Mouse (Mus musculus) neural tube, embryonic 10.5 days (tissue): ENCODE data around the gene Tfrc.
"Not testable (repeated sequence)": the region's sequence is repeated elsewhere in the genome, so short reads cannot be mapped to it uniquely, and the experiment has no call there.

Source experiments
- DNase-seq: peaks from one replicate; pipeline ENCODE4 v3.0.0-alpha.2; 2017; ENCODE audit warnings: low spot score; ENCODE audit errors: extremely low spot score

Tfrc gene

DNA sequence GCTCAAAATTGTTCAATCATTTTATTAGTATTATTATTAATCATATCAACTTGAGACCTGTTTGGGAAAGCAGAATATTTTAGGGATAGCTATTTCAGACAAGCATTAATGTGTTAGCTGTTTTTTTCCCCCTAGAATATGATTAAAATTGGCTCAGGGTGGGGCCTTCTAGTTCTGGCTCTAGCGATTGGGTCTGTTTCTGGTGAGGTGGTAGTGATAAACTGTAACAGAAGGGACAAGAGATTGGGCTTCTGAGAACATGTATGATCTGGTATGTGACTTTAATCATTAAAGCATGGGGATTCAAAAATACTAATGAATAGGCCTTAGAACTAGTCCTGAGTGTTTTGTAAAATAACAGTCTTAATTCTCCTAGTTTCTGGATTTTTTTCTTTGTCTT lies 3.3 kb downstream of the Tfrc start:
- no peak for DNase-seq

DNA sequence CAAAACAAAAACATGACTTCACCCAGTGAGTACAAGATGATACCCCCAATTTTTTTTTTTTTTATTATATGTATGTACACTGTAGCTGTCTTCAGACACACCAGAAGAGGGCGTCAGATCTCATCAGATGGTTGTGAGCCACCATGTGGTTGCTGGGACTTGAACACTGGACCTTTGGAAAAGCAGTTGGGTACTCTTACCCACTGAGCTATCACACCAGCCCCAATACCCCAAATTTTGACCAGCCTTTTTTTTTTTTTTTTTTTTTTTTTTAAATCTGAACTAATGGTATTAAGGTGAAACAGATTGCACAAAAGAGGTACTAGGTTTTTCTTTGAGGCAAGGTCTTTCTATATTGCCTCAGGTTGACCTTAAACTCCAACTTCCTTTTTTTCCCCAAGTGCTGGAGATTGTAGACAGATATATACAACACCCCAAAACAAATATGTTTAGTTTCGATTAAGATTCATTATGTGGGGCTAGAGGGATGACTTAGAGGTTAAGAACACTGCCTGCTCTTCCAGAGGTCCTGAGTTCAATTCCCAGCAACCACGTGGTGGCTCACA lies 4.6 kb downstream of the Tfrc start:
- DNase-seq = no peak

DNA sequence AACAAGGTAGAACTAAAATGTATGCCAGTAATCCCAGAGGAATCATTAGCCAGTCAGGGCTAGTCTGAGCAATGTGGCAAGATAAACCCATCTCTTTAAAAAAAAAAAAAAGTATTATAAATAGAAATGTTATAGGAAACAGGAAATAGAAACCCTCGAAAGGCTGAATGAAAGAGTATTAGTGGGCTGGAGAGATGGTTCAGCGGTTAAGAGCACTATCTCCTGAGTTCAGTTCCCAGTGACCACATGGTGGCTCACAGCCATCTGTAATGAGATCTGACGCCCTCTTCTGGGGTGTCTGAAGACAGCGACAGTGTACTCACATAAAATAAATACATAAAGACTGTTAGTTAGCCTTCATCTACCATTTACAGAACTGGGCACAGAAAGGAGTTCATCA lies 5.3 kb downstream of the Tfrc start:
- DNase-seq = no peak

DNA sequence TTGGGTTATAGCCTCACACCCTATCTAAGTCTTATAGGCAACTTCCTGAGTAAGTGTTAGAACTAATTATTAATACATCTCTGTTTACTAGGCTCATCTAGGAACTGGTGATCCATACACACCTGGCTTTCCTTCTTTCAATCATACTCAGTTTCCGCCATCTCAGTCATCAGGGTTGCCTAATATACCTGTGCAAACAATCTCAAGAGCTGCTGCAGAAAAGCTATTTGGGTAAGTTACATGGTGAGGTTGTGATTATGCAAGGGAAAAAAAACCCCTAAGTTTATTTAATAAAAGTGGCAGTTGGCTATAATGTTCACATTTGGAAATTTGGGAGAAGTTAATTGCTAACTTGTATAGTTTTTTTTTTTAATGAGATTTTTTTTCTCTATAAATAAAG lies 10.2 kb downstream of the Tfrc start:
- no peak for DNase-seq

DNA sequence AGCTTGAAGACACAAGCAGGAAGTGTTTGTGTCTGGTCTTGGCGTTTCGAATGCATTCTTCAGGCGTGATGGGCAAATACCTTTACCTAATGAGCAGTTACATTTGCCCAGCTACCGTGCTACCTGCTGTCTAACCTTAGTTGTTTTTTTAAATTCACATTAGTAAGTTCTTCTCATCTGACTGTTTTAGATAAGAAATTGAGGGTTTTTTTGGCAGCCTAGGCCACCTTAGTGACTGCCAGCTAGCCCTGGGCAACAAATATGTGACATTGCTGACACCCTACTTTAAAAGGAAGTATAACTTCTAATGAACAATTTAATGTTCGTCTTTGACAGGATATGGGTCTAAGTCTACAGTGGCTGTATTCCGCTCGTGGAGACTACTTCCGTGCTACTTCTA lies 19.4 kb downstream of the Tfrc start:
- DNase-seq = no peak

DNA sequence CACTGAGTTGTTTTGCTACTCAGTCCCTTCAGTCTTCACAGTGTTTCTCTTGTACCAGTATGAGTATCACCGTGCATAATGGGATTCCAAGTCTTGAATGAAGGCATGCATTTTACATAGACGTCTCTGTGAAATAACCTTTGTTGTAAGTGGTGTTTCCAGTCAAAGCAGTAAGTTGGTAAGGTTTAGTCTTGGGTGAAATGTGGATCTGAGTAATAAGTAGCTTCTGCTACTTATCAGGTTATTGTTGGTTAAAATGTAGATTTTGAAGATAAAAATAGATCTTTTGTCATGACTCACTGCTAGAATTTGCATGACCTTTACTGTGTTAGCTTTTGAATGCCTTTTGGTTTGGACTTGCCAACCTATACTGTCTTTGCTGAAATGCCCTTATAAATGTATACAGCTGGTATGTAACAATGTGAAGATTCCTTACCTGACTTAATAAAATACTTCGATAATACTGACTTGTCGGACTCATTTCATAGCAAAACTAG lies 23.7 kb downstream of the Tfrc start:
- no peak for DNase-seq

DNA sequence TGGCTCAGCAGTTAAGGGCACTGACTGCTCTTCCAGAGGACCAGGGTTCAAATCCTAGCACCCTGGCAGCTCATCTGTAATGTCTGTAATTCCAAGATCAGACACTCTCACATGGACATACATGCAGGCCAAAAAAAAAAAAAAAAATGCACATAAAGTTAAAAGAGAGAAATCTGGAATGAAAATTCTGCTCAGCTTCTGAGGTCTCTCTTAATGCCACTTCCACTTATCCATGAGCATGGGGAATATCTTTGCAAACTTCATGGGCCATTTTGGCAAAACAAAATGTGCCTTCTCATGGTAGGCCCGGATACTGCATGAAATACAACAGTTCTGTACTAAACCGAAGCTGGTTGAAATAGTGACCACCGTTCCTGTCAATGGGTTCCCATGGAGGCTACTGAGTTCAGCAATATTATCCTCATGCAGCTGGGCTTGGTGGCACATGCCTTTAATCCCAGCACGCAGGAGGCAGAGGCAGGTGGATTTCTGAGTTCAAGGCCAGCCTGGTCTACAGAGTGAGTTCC lies 24.8 kb downstream of the Tfrc start:
- DNase-seq = no peak

DNA sequence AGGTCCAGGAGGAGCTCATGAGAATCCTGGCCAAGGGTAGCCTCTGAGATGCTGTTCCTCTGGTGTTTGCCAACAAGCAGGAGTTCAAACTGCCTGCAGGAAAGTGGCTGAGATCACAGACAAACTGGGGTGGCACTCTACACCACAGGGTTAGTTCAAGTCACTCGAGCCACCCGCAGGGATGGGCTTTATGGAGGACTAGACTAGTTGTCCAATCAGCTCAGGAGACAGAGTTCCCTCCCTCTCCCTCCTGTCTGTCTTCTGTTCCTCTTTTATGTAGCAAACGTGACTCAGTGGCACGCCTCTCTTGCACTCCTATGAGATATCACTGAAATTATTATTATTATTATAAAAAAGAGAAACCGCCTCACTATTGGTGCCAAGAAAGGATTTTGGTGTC lies 25.5 kb downstream of the Tfrc start:
- DNase-seq = no peak

DNA sequence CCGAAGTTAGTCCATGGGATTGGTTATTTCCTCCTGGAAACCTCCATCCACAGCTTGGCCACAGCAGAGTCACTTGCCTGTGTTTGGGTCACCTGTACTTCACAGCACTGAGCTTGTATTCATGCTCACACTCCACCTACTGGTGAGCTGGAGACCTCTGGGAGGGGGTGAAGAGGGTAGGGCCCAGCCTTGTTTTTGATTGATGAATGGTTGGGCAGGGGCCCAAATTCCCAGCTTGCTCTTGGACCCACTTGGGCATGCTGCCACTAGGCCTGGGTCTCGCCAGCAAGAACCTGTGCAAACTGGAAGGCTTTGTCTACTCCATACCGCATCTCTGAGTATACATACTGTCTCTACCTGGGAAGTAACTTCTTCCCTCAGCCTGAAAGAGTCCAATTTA lies 26.6 kb downstream of the Tfrc start:
- no peak for DNase-seq

DNA sequence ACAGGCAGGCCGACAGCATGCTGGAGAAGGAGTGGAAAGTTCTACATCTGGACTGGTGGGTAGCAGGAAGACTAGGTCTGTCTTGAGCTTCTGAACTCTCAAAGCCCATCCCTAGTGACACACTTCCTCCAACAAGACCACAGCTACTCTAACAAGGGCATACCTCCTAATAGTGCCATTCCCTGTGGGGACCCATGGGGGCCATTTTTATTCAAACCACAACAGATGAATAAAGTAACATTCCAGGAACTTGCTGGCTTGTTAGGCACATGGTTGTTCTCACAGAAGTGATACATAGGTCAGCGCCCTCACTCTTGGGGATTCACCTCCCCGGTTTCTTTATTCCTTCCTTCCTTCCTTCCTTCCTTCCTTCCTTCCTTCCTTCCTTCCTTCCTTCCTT lies 27.6 kb downstream of the Tfrc start:
- no peak for DNase-seq

DNA sequence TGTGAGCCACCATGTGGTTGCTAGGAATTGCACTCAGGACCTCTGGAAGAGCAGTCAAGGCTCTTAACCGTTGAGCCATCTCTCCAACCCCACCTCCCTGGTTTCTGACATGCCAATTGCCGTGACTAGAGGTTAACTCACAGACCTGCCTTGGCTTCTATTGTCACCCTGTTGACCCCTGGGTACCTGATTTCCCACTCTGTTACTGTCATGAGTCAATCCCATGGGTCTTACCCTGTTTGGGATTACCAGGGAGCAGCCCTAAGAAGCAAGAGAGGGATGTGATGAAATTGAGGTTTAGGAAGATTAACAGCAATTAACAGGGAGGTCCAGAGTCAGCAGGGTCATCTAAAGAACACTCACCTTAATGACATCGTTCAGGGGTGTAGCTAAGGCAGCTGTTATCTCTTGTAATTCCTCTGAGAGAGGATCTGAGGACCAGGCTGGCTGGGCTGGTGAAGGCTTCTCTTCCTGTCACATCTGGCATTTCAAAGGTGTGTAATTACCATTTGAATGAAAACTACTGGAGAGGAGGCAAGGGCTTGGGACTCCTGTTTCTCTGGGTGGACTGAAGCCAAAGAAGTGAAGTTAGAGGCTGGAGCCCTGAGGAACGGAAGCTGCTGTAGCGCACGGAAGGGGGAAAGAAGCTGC lies 28.3 kb downstream of the Tfrc start:
- DNase-seq = no peak

DNA sequence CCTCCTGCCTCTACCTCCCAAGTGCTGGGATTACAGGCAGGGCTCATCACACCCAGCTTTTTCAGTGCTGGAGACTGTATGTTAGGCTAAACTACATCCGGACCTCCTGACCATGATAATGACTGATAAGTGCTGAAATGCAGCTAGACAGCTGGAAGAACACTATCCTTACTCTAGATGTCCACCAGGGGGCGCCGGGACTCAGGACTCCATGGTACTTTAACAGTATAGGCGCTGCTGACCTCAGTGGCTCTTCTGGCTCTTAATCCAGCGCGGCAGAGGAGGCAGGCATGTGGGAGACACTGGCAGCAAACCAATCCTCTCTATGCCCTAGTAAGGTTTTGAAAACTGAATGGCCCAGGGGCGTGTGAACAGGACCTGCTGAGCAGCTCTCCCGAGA lies 29.8 kb downstream of the Tfrc start:
- DNase-seq = peak; percentile 83

DNA sequence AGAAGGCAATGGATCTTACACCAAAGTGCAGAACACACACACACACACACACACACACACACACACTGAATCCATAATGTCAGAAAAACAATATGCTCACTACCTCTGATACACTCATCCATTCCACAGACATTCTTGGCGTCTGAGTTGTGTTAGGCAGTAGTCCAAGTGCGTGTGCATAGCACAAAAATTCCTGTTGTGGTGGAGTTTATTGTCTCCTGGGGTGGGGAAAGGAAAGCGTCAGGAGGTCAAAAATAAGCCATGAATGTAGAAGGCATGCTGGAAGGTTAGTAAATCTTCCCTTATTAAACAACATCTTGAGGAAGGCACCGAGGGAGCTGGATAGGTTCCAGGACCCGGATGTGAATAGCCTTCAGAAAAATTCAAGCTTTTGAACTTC lies 31.4 kb downstream of the Tfrc start:
- DNase-seq = no peak

DNA sequence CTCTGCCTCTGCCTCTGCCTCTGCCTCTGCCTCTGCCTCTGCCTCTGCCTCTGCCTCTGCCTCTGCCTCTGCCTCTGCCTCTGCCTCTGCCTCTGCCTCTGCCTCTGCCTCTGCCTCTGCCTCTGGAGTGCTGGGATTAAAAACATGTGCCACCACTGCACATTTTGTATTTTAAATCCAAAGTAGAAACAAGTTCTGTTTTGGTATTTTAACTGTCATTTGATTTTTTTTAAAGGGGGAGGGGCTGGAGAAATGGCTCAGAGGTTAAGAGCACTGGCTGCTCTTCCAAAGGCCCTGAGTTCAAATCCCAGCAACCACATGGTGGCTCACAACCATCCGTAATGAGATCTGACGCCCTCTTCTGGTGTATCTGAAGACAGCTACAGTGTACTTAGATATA lies 32.0 kb downstream of the Tfrc start:
- not testable (repeated sequence) for DNase-seq

DNA sequence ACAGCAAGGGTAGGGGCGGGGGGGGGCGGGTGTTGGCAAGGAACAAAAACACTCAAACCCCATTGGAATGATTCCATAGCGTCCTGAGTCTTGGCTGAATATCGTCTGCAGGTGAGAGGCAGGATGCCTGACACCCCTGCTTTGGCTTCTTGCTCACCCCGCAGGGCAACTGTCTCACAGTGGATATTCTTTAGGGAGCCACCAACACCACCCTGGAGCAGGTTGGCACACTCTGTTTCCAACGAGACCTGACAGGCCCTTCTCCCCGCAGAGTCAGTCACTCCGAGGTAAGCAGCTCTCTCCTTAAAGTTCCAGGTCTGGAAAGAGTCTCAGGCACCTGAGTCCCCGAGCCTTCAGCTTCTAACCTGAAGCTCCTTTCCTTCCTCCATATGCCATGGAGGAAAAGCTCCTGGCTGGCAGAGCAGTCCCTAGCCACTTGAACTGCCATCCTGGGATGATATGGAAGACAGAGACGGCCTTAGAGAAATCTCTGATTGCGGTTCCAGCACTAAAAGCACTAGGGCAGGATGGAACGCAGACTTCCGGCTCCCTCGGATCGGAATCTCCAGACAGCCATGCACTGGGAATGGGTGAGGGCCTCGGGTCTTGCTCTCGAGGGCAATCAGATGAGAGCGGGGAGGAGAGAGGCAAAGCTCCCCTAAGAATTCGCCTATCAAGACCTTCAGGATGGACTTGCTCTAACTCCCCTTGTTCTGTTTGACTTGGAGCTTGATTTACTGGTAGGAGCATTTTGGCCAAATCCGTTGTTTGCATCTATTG lies 32.9 kb downstream of the Tfrc start:
- no peak for DNase-seq

DNA sequence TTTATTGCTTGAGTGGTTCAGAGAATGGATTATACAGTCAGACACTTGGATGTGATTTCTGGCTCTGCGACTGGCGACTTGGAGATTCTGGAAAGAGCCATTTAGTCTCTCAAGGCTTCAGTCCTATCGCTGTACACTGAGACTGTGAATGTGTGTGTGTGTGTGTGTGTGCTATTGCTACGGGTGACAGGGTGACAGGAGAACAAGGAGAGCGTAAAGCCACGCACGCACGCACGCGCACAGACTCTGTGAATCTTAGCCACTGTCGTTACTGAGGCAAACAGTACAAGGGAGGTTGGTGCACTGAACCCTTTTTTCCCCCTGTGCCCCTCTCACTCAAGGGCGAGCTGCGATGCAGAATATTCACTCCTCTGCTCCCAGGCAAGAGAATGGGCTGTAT lies 33.6 kb downstream of the Tfrc start:
- no peak for DNase-seq

DNA sequence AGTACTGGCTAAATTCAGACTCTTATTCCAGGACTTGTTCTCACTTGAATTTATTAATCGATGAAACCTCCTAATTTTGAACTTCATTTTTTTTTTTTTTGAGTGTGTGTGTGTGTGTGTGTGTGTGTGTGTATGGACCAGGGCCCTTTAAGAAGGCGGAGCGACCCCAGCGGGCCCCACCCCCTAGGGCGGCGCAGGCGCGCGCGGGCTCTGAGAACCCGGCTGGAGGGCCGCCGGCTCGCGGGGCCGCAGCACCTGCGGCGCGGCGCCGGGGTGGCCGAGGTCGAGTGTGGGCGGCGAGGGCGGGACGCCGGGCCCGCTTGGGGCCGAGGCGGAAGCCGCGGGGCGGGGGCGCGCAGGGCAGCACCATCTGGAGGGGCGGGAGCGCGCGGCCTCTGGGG lies 34.9 kb downstream of the Tfrc start, which contains the start of gene Tnk2:
Tnk2 (plus strand) TSS at position 214 of the 401 bp plus-strand sequence.
- peak; percentile 87 for DNase-seq

DNA sequence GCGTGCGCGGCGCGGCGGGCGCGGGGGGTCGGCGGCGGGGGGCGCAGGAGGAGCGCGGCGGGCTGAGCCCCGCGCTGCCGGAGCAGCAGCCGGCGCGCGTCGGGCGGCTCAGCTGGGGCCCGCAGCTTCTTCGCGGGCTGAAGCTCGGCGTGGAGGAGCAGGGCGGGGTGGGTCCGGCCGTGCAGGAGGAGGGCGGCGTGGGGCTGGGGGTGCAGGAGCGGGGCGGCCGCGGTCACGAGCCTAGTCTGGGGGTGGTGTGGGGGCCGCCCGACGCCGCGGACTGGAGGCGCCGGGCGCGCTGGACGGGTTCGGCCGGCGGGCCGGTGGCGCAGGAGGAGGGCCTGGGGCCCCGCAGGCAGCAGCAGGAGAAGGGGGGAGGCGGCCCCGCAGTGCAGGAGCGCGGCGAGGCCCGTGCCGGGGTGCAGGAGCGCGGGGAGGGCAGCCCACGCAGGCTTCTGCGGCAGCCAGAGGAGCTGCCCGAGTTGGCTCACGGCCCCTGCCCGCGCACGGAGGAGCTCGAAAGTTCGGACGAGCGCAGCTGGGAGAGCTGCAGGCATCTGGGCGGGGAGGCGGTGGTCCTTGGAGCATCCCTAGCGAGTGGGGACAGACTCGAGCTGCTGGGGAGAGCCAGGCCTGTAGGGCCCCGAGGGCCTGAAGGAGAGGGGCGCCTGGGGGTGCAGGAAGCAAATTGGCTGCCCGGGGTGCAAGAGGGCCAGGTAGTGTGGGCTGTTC lies 35.5 kb downstream of the Tfrc start:
- DNase-seq = peak; percentile 79

DNA sequence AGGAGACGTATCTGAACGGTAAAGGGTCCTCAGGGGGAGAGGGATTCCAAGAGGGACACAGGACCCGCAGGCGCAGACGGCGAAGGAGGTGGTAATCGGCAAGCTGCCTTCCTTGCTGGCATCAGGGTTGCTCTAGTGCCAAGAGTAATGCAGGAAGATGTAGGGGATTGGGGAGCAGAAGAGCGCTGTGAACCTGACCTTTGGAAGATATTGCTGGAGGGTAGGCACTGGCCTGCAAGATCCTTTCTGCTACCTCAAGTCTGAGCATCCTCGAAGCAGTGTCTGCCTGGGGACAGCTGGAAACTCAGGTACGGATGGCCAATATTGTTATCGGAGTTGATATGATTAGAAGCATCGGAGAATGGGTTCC lies 36.1 kb downstream of the Tfrc start:
- DNase-seq = no peak

DNA sequence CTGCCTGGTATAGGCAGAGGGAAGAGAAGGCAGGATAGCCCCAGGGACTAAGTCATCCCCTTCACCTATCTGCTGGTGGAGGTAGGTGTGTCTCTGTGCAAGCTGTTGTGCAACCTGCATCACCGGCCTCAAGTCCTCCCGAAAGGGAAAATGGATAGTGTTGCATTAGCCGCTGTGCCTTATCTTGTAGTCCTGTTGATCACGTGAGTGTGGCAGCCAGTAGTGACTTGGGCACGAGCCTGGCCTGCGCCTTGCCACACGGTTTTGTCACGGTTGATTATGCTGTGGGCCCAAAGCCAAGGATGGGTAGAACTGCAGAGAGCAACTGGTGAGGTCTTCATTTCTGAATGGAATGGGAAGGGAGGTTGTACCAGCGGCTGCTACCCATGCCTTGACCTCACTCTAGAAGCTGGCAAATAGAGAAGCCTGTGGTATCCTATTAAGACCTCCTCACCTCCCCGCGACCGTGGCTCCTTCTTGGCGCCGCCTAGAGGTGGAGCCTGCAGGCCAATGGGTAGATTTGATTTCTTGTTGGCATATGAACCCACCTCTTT lies 36.7 kb downstream of the Tfrc start:
- no peak for DNase-seq

DNA sequence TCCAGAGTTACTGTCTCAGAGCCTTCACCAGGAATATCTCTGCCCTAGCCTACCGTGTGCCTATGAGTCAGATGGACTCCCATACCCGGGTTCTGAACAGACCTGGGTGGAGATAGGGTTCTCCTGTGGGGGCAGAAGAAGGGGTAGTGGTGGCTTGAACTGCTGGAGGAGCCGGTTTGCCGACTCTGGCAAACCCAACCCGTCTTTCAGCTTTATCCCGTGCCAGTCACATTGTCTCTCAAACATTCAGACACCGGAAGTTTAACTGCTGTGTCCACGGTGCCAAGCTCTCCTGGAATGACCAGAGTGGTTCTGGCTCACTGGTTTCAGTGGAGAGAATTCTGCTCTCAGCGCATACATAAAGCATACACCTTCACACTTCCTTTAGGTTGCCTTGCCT lies 37.3 kb downstream of the Tfrc start:
- DNase-seq = no peak
